In the genomic region with DNA sequence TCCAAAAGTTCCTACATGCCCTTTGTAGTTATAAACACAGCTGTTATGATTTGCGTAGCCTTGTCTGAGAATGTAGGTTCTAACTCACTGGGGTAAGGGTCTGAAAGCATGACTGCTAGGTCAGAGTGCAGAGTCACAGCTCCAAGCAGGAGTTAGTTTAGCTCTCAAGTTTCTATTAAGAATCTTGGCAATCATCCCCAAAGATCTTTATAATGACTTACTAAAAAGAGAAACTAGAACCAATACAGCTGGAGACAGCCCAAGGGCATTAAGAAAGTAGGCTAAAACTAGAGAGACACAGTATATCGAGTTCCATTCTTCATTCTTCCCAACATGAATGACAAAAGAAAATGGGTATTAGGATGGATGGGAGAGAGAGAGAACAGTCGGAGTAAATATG, we compare ENCODE assay signal across 26 mouse cellular contexts.
DNase-seq lines count a peak whose midpoint lies in the region; ATAC-seq and TF ChIP-seq lines count a peak whose summit lies in the region.
"Had no signal": no experiment of that assay in that cellular context is flagged by ENCODE, and none has a peak within 500 bp of the region (broad histone marks: within the 10 kb centered on the region; RNA-seq: fewer than 3 reads in every experiment).

No protein-coding gene starts in this region.

- no peak overlapping the region for H3K4me3 ChIP-seq in kidney, adult 2 months (ENCODE audit: insufficient read depth, low read depth, low read length)
- H3K4me3 ChIP-seq in lung, embryonic 14.5 days (ENCODE audit: low read depth, low read length) = no peak overlapping the region
- no peak overlapping the region for H3K4me3 ChIP-seq in embryonic facial prominence, embryonic 14.5 days (ENCODE audit: low read depth, low read length)
- H3K4me3 ChIP-seq in left cerebral cortex, adult 2 months = no peak overlapping the region
- H3K4me3 ChIP-seq: embryonic facial prominence, embryonic 12.5 days; erythroblast, embryonic 14.5 days; forebrain, embryonic 13.5 days; heart, adult 2 months; heart, embryonic 10.5 days; heart, embryonic 13.5 days; hindbrain, embryonic 15.5 days had no signal

- H3K9me3 ChIP-seq in lung, embryonic 14.5 days (ENCODE audit: low read depth, low read length) = no peaks in the 10 kb centered on the region
- 0 out of 2 replicates have a peak, but pooled peaks cover 4% of the 10 kb centered on the region for H3K9me3 ChIP-seq in embryonic facial prominence, embryonic 14.5 days (ENCODE audit: control insufficient read depth, low read length)
- H3K9me3 ChIP-seq: embryonic facial prominence, embryonic 12.5 days; forebrain, embryonic 13.5 days; heart, embryonic 10.5 days; hindbrain, embryonic 15.5 days had no signal

- H3K36me3 ChIP-seq in kidney, adult 2 months (ENCODE audit: control insufficient read depth, insufficient read depth, low read length) = no peaks in the 10 kb centered on the region
- H3K36me3 ChIP-seq in lung, embryonic 14.5 days (ENCODE audit: insufficient read depth) = no peaks in the 10 kb centered on the region
- no peaks in the 10 kb centered on the region for H3K36me3 ChIP-seq in embryonic facial prominence, embryonic 14.5 days (ENCODE audit: control insufficient read depth, insufficient read depth, low read length)
- H3K36me3 ChIP-seq: embryonic facial prominence, embryonic 12.5 days; heart, embryonic 10.5 days; heart, embryonic 13.5 days; hindbrain, embryonic 15.5 days had no signal

- no peak for TF ChIP-seq CTCF in kidney, adult 2 months (conservative IDR thresholded peaks at IDR 0.05; ENCODE audit: insufficient read depth, insufficient read length, low read depth, low read length)
- no peak for TF ChIP-seq CTCF in lung, embryonic 14.5 days (IDR thresholded peaks at IDR 0.05; ENCODE audit: low read depth)
- no peak for TF ChIP-seq CTCF in left cerebral cortex, adult 2 months (IDR thresholded peaks at IDR 0.05)

- no peaks in the 10 kb centered on the region for H3K4me1 ChIP-seq in kidney, adult 2 months (ENCODE audit: control insufficient read depth, insufficient read depth, low read length)
- H3K4me1 ChIP-seq in lung, embryonic 14.5 days (ENCODE audit: insufficient read depth) = no peaks in the 10 kb centered on the region
- H3K4me1 ChIP-seq in embryonic facial prominence, embryonic 14.5 days (ENCODE audit: control insufficient read depth, insufficient read depth, low read length) = no peaks in the 10 kb centered on the region
- H3K4me1 ChIP-seq: forebrain, embryonic 13.5 days; heart, embryonic 10.5 days; heart, embryonic 13.5 days; hindbrain, embryonic 15.5 days had no signal

- no peak overlapping the region for H3K27ac ChIP-seq in kidney, adult 2 months (ENCODE audit: insufficient read depth, low read depth, low read length)
- H3K27ac ChIP-seq in lung, embryonic 14.5 days (ENCODE audit: low read depth) = no peak overlapping the region
- no peak overlapping the region for H3K27ac ChIP-seq in embryonic facial prominence, embryonic 14.5 days (replicated peaks; ENCODE audit: low read depth, low read length)
- no peak overlapping the region for H3K27ac ChIP-seq in left cerebral cortex, adult 2 months
- H3K27ac ChIP-seq: embryonic facial prominence, embryonic 12.5 days; forebrain, embryonic 13.5 days; heart, adult 2 months; heart, embryonic 10.5 days; heart, embryonic 13.5 days; hindbrain, embryonic 15.5 days had no signal

- intact Hi-C loops in left cerebral cortex, adult 2 months (cut with DNase I) = no loop called here

- no peak overlapping the region for H3K9ac ChIP-seq in lung, embryonic 14.5 days
- no peak overlapping the region for H3K9ac ChIP-seq in embryonic facial prominence, embryonic 14.5 days (ENCODE audit: low read depth, low read length)
- H3K9ac ChIP-seq: embryonic facial prominence, embryonic 12.5 days; forebrain, embryonic 13.5 days; heart, embryonic 13.5 days; hindbrain, embryonic 15.5 days had no signal

- peak; percentile 7 for DNase-seq in kidney, adult 2 months
- DNase-seq in kidney, postnatal 14 days = no peak
- DNase-seq in lung, embryonic 14.5 days = peak; percentile 48
- DNase-seq in lung, postnatal 14 days = no peak
- peak; percentile 53 for DNase-seq in embryonic facial prominence, embryonic 14.5 days (ENCODE audit: low spot score)
- no peak for DNase-seq in left cerebral cortex, adult 2 months (ENCODE audit: extremely low spot score in 1 of 2, low spot score in 2 of 2)
- DNase-seq: adrenal gland, adult 8-10 months; adrenal gland, postnatal 25 days; cerebellum, adult 11-12 months; cerebellum, adult 8-10 months; cerebellum, postnatal 10 days; cerebellum, postnatal 36 days; embryo, embryonic 11 days; gastrocnemius, postnatal 10 days; gastrocnemius, postnatal 36 days; heart, adult 2 months; heart, postnatal 14 days; heart, postnatal 4 days had no signal

- no peak overlapping the region for H3K4me2 ChIP-seq in lung, embryonic 14.5 days
- no peak overlapping the region for H3K4me2 ChIP-seq in embryonic facial prominence, embryonic 14.5 days (ENCODE audit: low read depth, low read length)
- H3K4me2 ChIP-seq: embryonic facial prominence, embryonic 12.5 days; forebrain, embryonic 13.5 days; heart, embryonic 13.5 days; hindbrain, embryonic 15.5 days had no signal

- TF ChIP-seq POLR2A in kidney, adult 2 months (IDR thresholded peaks at IDR 0.05; ENCODE audit: low read depth, low read length) = no peak

- H3K27me3 ChIP-seq in kidney, adult 2 months (replicated peaks; ENCODE audit: control insufficient read depth, insufficient read depth, low read length) = no peaks in the 10 kb centered on the region
- H3K27me3 ChIP-seq in lung, embryonic 14.5 days (ENCODE audit: insufficient read depth, low read length) = no peaks in the 10 kb centered on the region
- no peaks in the 10 kb centered on the region for H3K27me3 ChIP-seq in embryonic facial prominence, embryonic 14.5 days (replicated peaks; ENCODE audit: control insufficient read depth, insufficient read depth, low read length)
- H3K27me3 ChIP-seq: embryonic facial prominence, embryonic 12.5 days; forebrain, embryonic 13.5 days; heart, embryonic 13.5 days; hindbrain, embryonic 15.5 days had no signal

- 57% methylated on average over 3 of the region's 3 CpGs for WGBS in kidney, adult 2 months
- 59% methylated on average over 3 of the region's 3 CpGs for WGBS in lung, embryonic 14.5 days
- WGBS in embryonic facial prominence, embryonic 14.5 days = 57% methylated on average over 3 of the region's 3 CpGs

- no peak for ATAC-seq in lung, embryonic 14.5 days (ENCODE audit: insufficient read depth)
- ATAC-seq in embryonic facial prominence, embryonic 14.5 days (ENCODE audit: low read depth) = no peak
- ATAC-seq: CD4-positive, CD25-positive, alpha-beta regulatory T cell, adult 4 months; forebrain, embryonic 13.5 days; forebrain, embryonic 16.5 days had no signal

Comparison
In these comparisons a context has a peak if more than half of its experiments do, and no peak if none do; other contexts are left out.
1. DNase-seq: peak in kidney, adult 2 months (single experiment), lung, embryonic 14.5 days (single experiment) and embryonic facial prominence, embryonic 14.5 days (single experiment); none in kidney, postnatal 14 days (single experiment), lung, postnatal 14 days (single experiment) and left cerebral cortex, adult 2 months (0 of 2).